Mouse (Mus musculus): ENCODE data around the gene Nmur2. TPM values are rescaled to one million over a fixed set of nuclear protein-coding genes. Genes with fewer than 3 reads are reported as not detected.

Nmur2 gene
- polyA plus RNA-seq (2014; fragmentation: Illumina TruSeq; extraction: RNeasy Lipid Tissue Mini Kit (QIAGEN cat#74804); ENCODE audit: low read depth, low replicate concordance): not detected

DNA sequence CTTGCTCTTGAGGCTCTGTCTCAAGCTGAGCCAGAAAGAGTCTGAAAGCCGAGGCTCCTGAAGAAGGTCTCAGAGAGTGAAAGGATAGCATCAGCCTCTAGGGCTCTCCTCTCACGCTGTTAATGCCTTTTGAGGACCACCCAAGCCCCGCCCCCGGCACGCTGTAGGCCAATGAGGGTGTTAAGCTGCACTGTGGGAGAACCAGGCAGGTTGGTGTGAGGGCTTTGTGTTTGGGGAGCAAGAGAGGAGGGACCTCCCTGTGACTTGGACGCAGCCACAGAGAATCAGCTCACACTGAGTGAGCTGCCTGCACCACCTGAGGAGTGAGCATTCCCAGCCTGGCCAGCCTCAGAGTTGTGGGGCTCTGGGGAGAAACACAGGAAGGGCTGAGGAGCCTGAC, at the start of gene Nmur2:
Nmur2 (minus strand) TSS at position 94 of the 400 bp plus-strand sequence.

